Mouse (Mus musculus): ENCODE results near the gene Gpbp1. TPM values are rescaled to one million over a fixed set of nuclear protein-coding genes. Genes with fewer than 3 reads are reported as not detected.

The Gpbp1 gene
- polyA plus RNA-seq, 2 experiments: 19.2 to 36.2 TPM

DNA sequence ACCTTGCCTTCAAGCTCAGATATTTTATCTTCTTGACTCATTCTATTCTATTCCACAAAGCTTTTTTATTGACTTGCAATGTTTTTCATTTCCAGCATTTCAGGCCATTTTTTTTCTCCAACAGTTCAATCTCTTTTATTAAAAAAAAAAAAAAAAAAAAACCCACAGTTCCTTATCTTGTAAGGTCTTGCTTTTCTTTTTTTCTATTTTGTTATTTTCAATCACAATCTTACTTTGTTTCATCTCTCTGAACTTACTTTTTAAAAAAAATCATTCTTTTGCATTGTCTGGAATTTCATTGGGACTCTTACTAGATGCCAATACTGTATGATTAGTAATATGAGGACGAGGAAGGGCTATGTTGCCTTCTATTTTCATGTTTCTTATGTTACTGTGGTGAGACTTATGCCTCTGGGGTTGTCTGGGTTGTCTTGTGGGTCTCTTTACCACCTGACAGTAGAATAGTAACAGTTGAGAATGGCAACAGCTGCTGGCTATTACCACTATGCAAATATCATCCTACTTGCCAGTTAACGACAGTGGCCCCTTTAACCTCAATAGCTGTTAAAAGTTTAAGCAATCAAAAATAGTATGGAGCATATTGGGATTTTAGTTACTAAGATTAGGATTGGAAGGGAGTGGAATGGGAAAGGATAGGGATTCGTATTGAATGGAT, 19.2 kb downstream of the Gpbp1 start:
- TF ChIP-seq EP300 (IDR thresholded peaks at IDR 0.05; ENCODE audit: low read depth): no peak
- TF ChIP-seq CTCF (IDR thresholded peaks at IDR 0.05; ENCODE audit: low read depth): no peak
- Histone ChIP-seq H3K36me3 (replicated peaks; ENCODE audit: control insufficient read depth, insufficient read depth, low read depth) (peaks cover 11% of the 10 kb centered on the region), H3K4me1 (replicated peaks; ENCODE audit: control insufficient read depth in 2 of 2, insufficient read depth in 2 of 2, low read length in 1 of 2) (peaks cover 2 to 9% of the 10 kb centered on the region in 2 experiments; a peak in 1 of 4 replicates), H3K27ac (no peak overlapping the region), H3K4me2 (ENCODE audit: low read depth) (no peak overlapping the region), H3K9me3 (ENCODE audit: control insufficient read depth, low read length) (no peaks in the 10 kb centered on the region), H3K9ac (replicated peaks) (no peak overlapping the region), H3K27me3 (ENCODE audit: control insufficient read depth, insufficient read depth, low read length) (no peaks in the 10 kb centered on the region), H3K4me3 (ENCODE audit: insufficient read depth in 1 of 2, low read depth in 2 of 2, low read length in 2 of 2) (no peak overlapping the region)
- ATAC-seq (ENCODE audit: insufficient read depth) (no peak), DNase-seq (ENCODE audit: low read depth in 3 of 3, low spot score in 3 of 3) (no peak)
- 80% methylated on average over 3 of the region's 3 CpGs for WGBS (ENCODE audit: insufficient replicate concordance)

GRCm38 (mm10) chr13:111467350-111467749, 22.6 kb downstream of the Gpbp1 start:
- ATAC-seq (ENCODE audit: insufficient read depth) (no peak), DNase-seq (ENCODE audit: low read depth in 3 of 3, low spot score in 3 of 3) (no peak)
- Histone ChIP-seq H3K9ac (replicated peaks) (no peak overlapping the region), H3K4me3 (ENCODE audit: insufficient read depth in 1 of 2, low read depth in 2 of 2, low read length in 2 of 2) (no peak overlapping the region), H3K27me3 (ENCODE audit: control insufficient read depth, insufficient read depth, low read length) (no peaks in the 10 kb centered on the region), H3K4me1 (replicated peaks; ENCODE audit: control insufficient read depth in 2 of 2, insufficient read depth in 2 of 2, low read length in 1 of 2) (0 out of 4 replicates have a peak, but pooled peaks cover 1 to 2% of the 10 kb centered on the region in 2 experiments), H3K36me3 (replicated peaks; ENCODE audit: control insufficient read depth, insufficient read depth, low read depth) (peaks cover 22% of the 10 kb centered on the region), H3K27ac (no peak overlapping the region), H3K9me3 (ENCODE audit: control insufficient read depth, low read length) (no peaks in the 10 kb centered on the region), H3K4me2 (ENCODE audit: low read depth) (no peak overlapping the region)
- no peak for TF ChIP-seq EP300 (IDR thresholded peaks at IDR 0.05; ENCODE audit: low read depth)
- TF ChIP-seq CTCF (IDR thresholded peaks at IDR 0.05; ENCODE audit: low read depth): no peak
- 73% methylated on average over 3 of the region's 3 CpGs for WGBS (ENCODE audit: insufficient replicate concordance)

GRCm38 (mm10) chr13:111461424-111461823, 28.5 kb downstream of the Gpbp1 start:
- no peak overlapping the region for H3K27ac ChIP-seq
- H3K9ac ChIP-seq (replicated peaks): no peak overlapping the region
- TF ChIP-seq CTCF (IDR thresholded peaks at IDR 0.05; ENCODE audit: low read depth) (peak; percentile 63; the same call in 1 of the 2 replicates), EP300 (IDR thresholded peaks at IDR 0.05; ENCODE audit: low read depth) (no peak)
- DNase-seq (ENCODE audit: low read depth in 3 of 3, low spot score in 3 of 3) (peak; percentile 12 to 42 (median 19)), ATAC-seq (ENCODE audit: insufficient read depth) (no peak)
- no peaks in the 10 kb centered on the region for H3K4me1 ChIP-seq (replicated peaks; ENCODE audit: control insufficient read depth in 2 of 2, insufficient read depth in 2 of 2, low read length in 1 of 2)
- H3K36me3 ChIP-seq (replicated peaks; ENCODE audit: control insufficient read depth, insufficient read depth, low read depth): peaks cover 16% of the 10 kb centered on the region
- 3% methylated on average over 1 of the region's 1 CpGs for WGBS (ENCODE audit: insufficient replicate concordance)
- H3K9me3 ChIP-seq (ENCODE audit: control insufficient read depth, low read length): no peaks in the 10 kb centered on the region
- H3K4me3 ChIP-seq (ENCODE audit: insufficient read depth in 1 of 2, low read depth in 2 of 2, low read length in 2 of 2): no peak overlapping the region
- H3K27me3 ChIP-seq (ENCODE audit: control insufficient read depth, insufficient read depth, low read length): no peaks in the 10 kb centered on the region
- H3K4me2 ChIP-seq (ENCODE audit: low read depth): no peak overlapping the region

DNA sequence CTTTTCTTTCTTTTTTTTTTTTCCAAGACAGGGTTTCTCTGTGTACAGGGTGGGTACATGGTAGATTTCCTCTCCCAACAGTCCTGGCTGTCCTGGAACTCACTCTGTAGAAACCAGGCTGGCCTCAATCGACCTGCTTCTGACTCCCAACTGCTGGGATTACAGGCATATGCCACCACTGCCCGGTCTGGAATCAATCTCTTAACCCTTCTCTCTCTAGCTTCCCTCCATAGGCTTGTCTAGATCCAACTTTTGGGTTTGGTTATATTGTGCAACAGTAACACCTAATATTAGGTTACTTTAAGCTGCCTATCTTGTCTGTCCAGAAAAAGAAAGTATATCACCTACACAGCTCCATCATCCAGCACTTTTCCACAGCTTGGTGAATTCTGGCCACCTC, 33.1 kb downstream of the Gpbp1 start:
- DNase-seq (ENCODE audit: low read depth in 3 of 3, low spot score in 3 of 3) (no peak), ATAC-seq (ENCODE audit: insufficient read depth) (no peak)
- Histone ChIP-seq H3K9ac (replicated peaks) (no peak overlapping the region), H3K4me2 (ENCODE audit: low read depth) (no peak overlapping the region), H3K27ac (no peak overlapping the region), H3K9me3 (ENCODE audit: control insufficient read depth, low read length) (no peaks in the 10 kb centered on the region), H3K4me3 (ENCODE audit: insufficient read depth in 1 of 2, low read depth in 2 of 2, low read length in 2 of 2) (no peak overlapping the region), H3K36me3 (replicated peaks; ENCODE audit: control insufficient read depth, insufficient read depth, low read depth) (peaks cover 12% of the 10 kb centered on the region), H3K27me3 (ENCODE audit: control insufficient read depth, insufficient read depth, low read length) (no peaks in the 10 kb centered on the region), H3K4me1 (replicated peaks; ENCODE audit: control insufficient read depth in 2 of 2, insufficient read depth in 2 of 2, low read length in 1 of 2) (no peaks in the 10 kb centered on the region; a peak in 1 of 4 replicates)
- TF ChIP-seq CTCF (IDR thresholded peaks at IDR 0.05; ENCODE audit: low read depth) (no peak), EP300 (IDR thresholded peaks at IDR 0.05; ENCODE audit: low read depth) (no peak)
- 67% methylated on average over 2 of the region's 2 CpGs for WGBS (ENCODE audit: insufficient replicate concordance)

GRCm38 (mm10) chr13:111444325-111444724, 45.6 kb downstream of the Gpbp1 start:
- no peak for ATAC-seq (ENCODE audit: insufficient read depth)
- H3K4me1 ChIP-seq (replicated peaks; ENCODE audit: control insufficient read depth in 2 of 2, insufficient read depth in 2 of 2, low read length in 1 of 2): no peaks in the 10 kb centered on the region
- no peak for TF ChIP-seq CTCF (IDR thresholded peaks at IDR 0.05; ENCODE audit: low read depth)
- no peak for TF ChIP-seq EP300 (IDR thresholded peaks at IDR 0.05; ENCODE audit: low read depth)
- H3K36me3 ChIP-seq (replicated peaks; ENCODE audit: control insufficient read depth, insufficient read depth, low read depth): peaks cover 9% of the 10 kb centered on the region
- no peak overlapping the region for H3K9ac ChIP-seq (replicated peaks)
- no peak overlapping the region for H3K27ac ChIP-seq
- no peaks in the 10 kb centered on the region for H3K9me3 ChIP-seq (ENCODE audit: control insufficient read depth, low read length)
- no peak for DNase-seq (ENCODE audit: low read depth in 3 of 3, low spot score in 3 of 3)
- no peak overlapping the region for H3K4me2 ChIP-seq (ENCODE audit: low read depth)
- H3K4me3 ChIP-seq (ENCODE audit: insufficient read depth in 1 of 2, low read depth in 2 of 2, low read length in 2 of 2): no peak overlapping the region
- H3K27me3 ChIP-seq (ENCODE audit: control insufficient read depth, insufficient read depth, low read length): no peaks in the 10 kb centered on the region

All from liver, embryonic 14.5 days (tissue).